Mouse (Mus musculus): Measurements from ENCODE around the gene Zfp212.
"Not testable (repeated sequence)": the region's sequence is repeated elsewhere in the genome, so short reads cannot be mapped to it uniquely, and the experiment has no call there.

The Zfp212 gene

DNA sequence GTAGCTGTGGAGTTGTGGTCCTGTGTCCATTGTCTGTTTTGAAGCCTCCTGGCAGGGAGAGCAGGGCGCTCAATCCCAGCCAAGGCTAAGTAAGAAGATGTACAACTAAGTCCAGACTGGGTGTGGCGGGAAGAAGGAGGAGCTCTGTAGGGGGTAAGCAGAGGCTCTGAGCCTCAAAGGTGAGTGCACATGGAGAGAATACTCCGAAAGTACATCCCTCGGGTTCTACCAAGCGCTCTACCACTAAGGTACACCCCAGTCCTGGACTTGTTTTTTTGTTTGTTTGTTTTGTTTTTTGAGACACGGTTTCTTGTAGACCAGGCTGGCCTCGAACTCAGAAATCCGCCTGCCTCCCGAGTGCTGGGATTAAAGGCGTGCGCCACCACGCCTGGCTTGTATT lies 22.2 kb downstream of the Zfp212 start:
- DNase-seq (ENCODE audit: low spot score), result no peak

DNA sequence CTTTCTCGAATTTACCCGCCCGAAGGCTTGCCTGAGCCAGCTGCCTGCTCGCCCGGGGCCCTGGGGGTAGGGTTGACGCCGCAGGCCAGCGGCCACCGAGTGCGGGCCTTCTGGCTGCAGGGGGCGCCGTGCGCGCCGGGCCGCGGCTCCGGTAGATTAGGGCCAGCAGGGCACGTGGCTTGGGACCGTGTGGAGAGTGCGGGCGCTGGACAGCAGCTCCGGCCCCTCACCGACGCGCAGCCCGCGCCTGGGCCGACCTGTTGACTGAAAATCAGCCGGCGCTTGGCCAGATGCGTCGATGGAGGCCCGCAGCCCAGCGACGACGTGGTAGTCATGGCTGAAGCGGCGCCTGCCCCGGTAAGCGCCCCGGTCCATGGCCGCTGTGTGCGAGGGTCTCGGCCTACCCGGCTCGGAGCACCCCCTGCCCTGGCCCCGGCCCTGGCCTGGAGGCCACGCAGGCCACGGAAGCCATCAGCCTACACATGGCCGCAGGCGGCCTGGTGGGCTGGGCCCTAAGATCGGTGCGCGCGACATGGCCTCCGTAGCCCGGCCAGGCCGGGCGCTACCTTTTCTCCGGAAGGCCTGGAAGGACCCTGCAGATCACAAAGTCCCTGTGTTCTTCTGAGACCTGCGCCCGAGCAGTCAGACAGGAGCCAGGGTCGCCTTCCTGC lies 22.9 kb downstream of the Zfp212 start:
- DNase-seq (ENCODE audit: low spot score), result peak; percentile 87

DNA sequence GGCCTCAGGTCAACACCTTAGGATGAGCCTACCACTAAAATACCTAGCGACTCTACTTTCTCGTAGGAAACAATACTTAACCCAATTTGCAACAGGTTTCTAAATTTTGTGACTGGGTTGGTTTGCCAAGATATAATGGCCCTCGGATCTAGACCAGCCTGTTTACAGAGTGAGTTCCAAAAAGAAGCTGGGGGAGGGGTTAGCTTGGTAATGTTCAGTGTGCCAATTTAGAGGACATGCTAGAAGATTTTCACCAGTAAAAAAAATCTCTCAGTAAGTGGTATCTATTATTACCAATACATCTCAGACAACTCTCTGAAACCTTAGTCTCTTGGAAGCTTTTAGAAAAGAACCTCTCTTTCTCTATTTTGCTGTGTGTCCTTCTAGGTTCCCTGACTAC lies 23.4 kb downstream of the Zfp212 start:
- no peak for DNase-seq (ENCODE audit: low spot score)

DNA sequence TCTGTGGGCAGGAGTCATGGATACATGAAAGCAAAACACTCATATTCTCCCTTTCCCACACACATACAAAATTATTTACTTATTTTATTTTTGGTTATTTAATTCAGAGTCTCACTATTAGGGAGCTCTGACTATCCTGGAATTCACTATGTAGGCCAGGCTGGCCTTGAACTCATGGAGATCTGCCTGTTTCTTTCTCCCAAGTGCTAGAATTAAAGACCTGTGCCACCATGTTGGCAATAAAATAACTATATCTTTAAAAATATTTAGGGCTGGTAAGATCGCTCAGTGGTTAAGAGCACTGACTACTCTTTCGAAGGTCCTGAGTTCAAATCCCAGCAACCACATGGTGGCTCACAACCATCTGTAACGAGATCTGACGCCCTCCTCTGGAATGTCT lies 27.1 kb downstream of the Zfp212 start:
- no peak for DNase-seq (ENCODE audit: low spot score)

DNA sequence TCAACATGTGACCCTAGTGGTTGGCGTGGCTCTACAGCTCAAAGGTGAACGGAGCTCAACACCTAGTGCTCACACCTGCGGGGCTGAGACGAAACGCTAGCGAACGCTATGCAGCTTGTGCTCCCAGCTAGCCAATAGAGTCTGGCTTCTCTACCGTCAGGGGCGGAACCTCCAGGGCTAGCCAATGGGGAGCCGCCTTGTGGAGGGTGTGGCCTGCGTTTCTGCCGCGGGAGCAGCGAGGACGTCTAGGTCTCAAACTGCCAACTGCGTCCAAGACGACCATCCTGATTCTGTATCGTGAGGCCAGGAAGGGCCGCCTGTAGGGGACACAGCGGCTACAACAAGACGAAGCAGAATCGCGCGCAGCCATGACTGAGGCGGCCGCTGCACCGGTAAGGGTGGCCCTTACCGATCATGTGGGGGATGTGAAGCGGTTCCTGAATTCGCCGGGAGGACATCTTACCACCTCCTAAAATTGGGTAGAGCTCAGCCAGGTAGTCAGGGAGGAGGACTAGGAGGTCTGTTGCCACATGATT lies 33.0 kb downstream of the Zfp212 start, which contains the start of gene Zfp956:
Gene Zfp956, plus strand, starts transcription at position 200 of the 536 bp plus-strand sequence.
- peak; percentile 92 for DNase-seq (ENCODE audit: low spot score)

DNA sequence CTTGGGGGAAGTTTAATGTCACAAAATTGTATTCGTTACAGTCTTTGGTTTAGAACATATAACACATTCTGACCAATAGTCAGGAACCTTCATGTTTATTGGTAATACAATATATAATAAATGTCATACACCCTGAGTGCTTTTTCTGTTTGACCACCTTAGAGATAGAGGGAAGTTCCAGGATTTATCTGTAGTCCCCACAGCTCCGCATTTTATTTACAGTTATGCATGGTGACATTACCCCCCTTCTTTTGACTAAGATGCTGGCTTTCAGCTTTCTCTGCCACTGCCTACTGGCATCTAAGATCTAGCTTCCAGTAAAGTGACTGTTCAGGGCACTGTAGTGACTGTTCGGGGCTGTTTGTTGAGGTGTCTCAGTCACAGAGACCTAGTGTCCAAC lies 34.1 kb downstream of the Zfp212 start:
- DNase-seq (ENCODE audit: low spot score), result no peak

DNA sequence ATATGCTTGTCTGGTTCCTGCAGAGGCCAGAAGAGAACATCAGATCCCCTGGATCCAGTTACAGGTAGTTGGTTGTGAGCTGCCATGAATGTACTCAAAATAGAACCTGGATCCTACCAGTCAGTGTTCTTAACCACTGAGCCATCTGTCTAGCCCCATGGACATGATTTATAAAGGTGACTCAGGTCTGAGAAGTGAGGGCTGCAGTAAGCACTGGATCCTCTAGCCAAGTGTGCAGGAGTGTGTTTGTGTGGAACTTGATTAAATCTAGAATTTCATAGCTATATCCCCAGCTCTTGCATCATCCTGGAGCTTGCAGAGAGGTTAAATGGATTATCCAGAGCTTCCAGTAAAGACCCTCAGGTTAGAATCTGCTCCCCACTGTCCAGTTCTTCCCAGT lies 37.5 kb downstream of the Zfp212 start:
- DNase-seq (ENCODE audit: low spot score), result no peak

DNA sequence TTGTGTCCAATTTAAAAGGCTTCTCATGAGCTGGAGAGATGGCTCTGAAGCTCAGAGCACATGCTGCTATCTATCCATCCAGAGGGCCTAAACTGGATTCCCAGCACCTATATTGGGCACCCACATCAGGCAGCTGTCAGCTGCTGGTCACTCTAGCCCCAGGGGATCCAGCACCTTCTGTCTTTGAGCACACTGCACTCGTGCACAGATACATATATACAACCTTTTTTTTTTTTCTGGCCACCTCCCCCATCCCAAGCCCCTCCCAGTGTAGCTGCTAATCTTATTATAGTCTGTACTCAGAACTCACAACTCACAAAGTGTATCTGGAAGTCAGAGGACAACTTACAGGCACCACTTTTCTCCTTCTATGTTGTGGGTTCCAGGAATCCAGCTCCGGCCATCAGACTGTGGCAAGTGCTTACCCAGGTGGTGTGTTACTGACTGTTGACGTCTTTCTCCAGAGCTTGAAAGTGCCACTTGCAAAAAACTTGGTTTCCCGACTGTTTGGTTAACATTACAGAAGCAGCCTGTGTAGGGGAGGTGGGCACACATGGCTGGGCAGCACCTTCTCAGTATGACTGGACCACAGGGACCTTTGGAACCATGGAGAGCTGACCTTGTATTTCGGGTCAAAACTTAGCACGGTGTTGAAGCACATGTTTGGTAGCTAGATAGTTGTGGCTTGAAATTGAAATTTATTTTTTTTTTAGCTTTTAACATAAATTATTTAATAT lies 40.6 kb downstream of the Zfp212 start:
- DNase-seq (ENCODE audit: low spot score), result no peak

DNA sequence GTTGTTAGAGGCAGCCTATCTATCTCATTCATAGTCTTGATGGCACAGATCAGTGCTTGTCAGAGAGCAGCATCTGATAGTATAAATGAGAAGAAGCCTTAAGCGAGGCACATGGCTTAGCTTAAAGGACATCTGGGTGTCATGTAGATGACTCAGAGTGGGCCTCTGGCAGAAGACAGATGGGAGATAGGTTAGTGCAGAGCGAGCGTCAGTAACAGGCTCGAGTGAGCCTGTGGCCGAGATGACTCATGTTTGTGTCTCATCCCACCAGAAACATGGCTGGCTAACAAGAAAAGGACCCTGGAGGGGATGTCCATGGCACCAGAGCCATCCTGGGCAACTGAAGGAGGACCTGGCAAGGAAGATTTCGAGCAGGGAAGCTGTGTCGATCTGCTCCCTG lies 42.8 kb downstream of the Zfp212 start:
- no peak for DNase-seq (ENCODE audit: low spot score)

DNA sequence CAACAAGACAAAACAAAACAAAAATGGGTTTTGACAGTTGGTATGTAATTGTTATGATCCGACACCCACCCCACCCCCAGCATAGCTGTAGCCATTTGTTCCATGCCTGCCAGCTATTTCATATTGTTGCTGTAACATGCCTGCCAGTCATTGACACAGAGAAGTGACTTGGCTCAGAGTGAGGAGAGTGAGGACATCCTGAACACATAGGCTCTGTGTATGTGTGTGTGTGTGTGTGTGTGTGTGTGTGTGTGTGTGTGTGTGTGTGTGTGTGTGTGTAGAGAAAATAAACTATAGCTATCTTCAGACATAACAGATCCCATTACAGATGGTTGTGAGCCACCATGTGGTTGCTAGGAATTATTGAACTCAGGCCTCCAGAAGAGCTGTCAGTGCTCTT lies 47.9 kb downstream of the Zfp212 start:
- not testable (repeated sequence) for DNase-seq (ENCODE audit: low spot score)

DNA sequence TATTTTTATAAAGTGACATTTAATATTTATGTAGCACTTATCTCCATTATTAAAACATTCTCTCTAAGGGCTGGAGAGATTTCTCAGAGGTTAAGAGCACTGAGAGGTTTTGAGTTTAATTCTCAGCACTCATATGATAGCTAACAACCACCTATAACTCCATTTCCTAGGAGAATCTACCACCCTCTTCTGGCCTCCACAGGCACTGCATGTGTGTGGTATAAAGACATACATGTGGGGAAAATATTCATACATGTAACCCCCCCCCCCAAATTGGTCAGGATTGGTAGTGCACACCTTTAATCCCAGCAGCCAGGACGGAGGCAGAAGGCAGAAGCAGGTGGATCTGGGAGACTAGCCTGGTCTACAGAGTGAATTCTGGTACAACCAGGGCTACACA lies 54.3 kb downstream of the Zfp212 start:
- DNase-seq (ENCODE audit: low spot score), result no peak

DNA sequence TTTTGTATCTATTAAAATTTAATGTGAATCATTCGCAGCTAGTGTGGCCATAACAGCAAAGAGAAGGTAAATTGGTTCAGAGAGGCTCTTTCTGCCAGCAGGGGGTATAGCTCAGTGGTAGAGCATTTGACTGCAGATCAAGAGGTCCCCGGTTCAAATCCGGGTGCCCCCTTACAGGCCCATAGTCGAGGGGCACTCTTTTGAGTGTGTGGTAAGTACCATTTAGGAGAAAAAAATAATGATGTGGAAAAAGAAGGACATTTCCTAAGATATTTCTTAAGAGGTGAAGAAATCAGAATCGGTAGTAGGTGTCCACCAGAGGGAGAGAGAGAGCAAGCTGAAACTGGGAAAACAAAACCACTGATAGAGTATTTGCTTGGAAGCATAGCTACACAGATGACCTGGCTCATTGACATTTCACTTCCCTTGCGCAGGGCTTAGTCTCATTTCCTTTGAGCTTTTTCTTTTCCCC lies 58.7 kb downstream of the Zfp212 start:
- peak; percentile 81 for DNase-seq (ENCODE audit: low spot score)
